Mouse (Mus musculus) heart, adult 18-20 months (tissue): ENCODE data around the gene Hes5. TPM values are rescaled to one million over a fixed set of nuclear protein-coding genes. Genes with fewer than 3 reads are reported as not detected.

ENCODE experiments used
- DNase-seq, 2 experiments: peaks; one replicate each; pipeline ENCODE4 v3.0.0; 2021 to 2022; ENCODE audit warnings: mixed read lengths in 1 of 2
- total RNA-seq, 2 experiments: library from RNA; stranded (reverse); gene quantifications; 2 replicates each; pipeline ENCODE4 v1.2.3; 2021

Gene Hes5
- total RNA-seq, 2 experiments from 2014 or later, result 0.31 to 0.67 TPM

GRCm38 (mm10) chr4:154942632-154943322 is 17.9 kb upstream of the Hes5 start:
- no peak for DNase-seq

- DNase-seq, result no peak
These were observed 17.2 kb upstream of the Hes5 start for GRCm38 (mm10) chr4:154943323-154944039.

GRCm38 (mm10) chr4:154944121-154944590 is 16.6 kb upstream of the Hes5 start:
- peak; percentile 85 to 92 for DNase-seq

GRCm38 (mm10) chr4:154946319-154946718 is 14.4 kb upstream of the Hes5 start:
- peak; percentile 65 to 75 for DNase-seq

- peak in 1 of 2 experiments; percentile 38 for DNase-seq
These were observed 12.4 kb upstream of the Hes5 start for GRCm38 (mm10) chr4:154948066-154948939.

- DNase-seq, result no peak
These were observed 11.7 kb upstream of the Hes5 start for GRCm38 (mm10) chr4:154948940-154949588.

GRCm38 (mm10) chr4:154949589-154949982 is 11.1 kb upstream of the Hes5 start:
- DNase-seq, result no peak

- no peak for DNase-seq
These were observed 8.1 kb upstream of the Hes5 start for GRCm38 (mm10) chr4:154952461-154953241.

- DNase-seq, result no peak
These were observed 4.1 kb upstream of the Hes5 start for GRCm38 (mm10) chr4:154956604-154957003.

- DNase-seq, result no peak
These were observed 3.3 kb upstream of the Hes5 start for GRCm38 (mm10) chr4:154957289-154957993.

GRCm38 (mm10) chr4:154958171-154958570 is 2.6 kb upstream of the Hes5 start:
- no peak for DNase-seq

GRCm38 (mm10) chr4:154958621-154959020 is 2.1 kb upstream of the Hes5 start:
- no peak for DNase-seq

GRCm38 (mm10) chr4:154960021-154960689 is 568 bp upstream of the Hes5 start:
- no peak for DNase-seq

- DNase-seq, result peak; percentile 29 to 53
These were observed 559 bp downstream of the Hes5 start for GRCm38 (mm10) chr4:154961226-154961738.

- peak in 1 of 2 experiments; percentile 48 for DNase-seq
These were observed 1.2 kb downstream of the Hes5 start for GRCm38 (mm10) chr4:154961911-154962310.

- no peak for DNase-seq
These were observed 2.0 kb downstream of the Hes5 start for GRCm38 (mm10) chr4:154962683-154963082.

- DNase-seq, result no peak
These were observed 2.6 kb downstream of the Hes5 start for GRCm38 (mm10) chr4:154963190-154963836.

- DNase-seq, result peak; percentile 94 to 96
These were observed 3.3 kb downstream of the Hes5 start, which contains the start of gene Pank4 for GRCm38 (mm10) chr4:154963901-154964580. Gene Pank4 (plus strand): TSS chr4:154964123.
